Mouse (Mus musculus): ENCODE data around the gene Prlh. TPM values are rescaled to one million over a fixed set of nuclear protein-coding genes. Genes with fewer than 3 reads are reported as not detected.

The Prlh gene
- polyA plus RNA-seq, 1 experiment from 2014 or later: not detected

DNA sequence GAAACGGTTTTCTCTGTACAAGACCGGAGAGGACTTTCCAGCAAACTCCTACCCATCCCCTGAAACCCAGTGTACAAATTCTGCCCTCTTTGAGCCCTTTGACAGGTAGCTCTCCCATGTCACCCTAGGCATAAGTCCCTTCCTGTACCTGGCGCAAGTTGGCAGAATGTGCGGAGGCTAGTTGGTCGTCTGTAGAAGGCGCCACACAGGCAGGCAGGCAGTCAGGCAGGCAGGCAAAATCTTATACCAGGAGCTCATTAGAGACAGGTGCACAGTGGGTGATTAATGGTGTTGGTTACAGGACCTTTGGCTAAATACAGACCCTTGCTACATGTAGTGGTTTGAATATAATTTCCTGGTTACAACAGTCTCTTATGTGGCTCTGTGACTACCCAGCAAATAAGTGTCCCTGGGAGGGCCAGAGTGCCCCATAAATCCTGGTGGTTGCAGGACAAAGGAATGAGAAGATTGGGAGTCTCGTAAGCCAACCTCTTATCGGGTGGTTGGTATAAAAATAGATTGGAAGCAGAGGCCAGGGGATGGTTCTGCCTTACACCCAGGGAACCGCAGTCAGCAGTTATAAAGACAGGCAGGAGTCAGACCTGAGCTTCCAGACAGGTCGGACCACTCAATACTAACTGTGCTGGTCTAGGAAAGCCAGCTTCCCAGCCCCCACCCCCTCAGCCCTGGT is 47.1 kb downstream of the Prlh start:
- DNase-seq (no peak), ATAC-seq (ENCODE audit: insufficient read depth) (no peak)
- no peak for TF ChIP-seq CTCF (IDR thresholded peaks at IDR 0.05; ENCODE audit: low read depth)
- peak overlapping the region; percentile 78; the same call in 1 of the 2 replicates for H3K9ac ChIP-seq
- 62% methylated on average over 10 of the region's 10 CpGs for WGBS
- H3K4me1 ChIP-seq (ENCODE audit: insufficient read depth): peaks cover 3% of the 10 kb centered on the region; the same call in 1 of the 2 replicates
- H3K27me3 ChIP-seq (ENCODE audit: insufficient read depth, low read length): no peaks in the 10 kb centered on the region
- peak overlapping the region; percentile 75; the same call in 1 of the 2 replicates for H3K4me3 ChIP-seq (ENCODE audit: low read depth, low read length)
- H3K9me3 ChIP-seq (ENCODE audit: low read depth, low read length): no peaks in the 10 kb centered on the region
- no peak overlapping the region for H3K27ac ChIP-seq (ENCODE audit: low read depth)
- H3K4me2 ChIP-seq: peak overlapping the region; percentile 97
- no peaks in the 10 kb centered on the region for H3K36me3 ChIP-seq (ENCODE audit: insufficient read depth)

DNA sequence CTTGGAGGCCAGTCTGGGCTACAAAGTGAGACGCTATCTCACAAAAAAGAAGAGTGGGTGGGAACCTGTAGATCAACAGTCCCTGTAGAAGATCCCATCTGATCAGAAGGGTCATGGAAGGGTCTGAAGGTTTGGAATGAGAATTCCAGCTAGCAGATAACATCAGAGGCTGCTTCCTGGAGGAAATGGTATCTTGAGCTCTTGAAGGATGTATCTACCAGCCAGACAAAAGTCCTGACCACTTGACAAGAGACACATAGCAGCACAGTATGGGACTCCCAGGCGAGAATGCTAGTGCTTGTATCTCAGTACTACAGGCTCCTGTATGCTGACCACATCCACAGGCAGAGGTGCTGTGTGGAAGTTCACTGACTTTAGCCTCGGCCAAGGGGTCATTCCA is 48.2 kb downstream of the Prlh start:
- ATAC-seq (ENCODE audit: insufficient read depth) (no peak), DNase-seq (no peak)
- Histone ChIP-seq H3K9me3 (ENCODE audit: low read depth, low read length) (no peaks in the 10 kb centered on the region), H3K27ac (ENCODE audit: low read depth) (no peak overlapping the region; the same call in 1 of the 2 replicates), H3K36me3 (ENCODE audit: insufficient read depth) (no peaks in the 10 kb centered on the region), H3K4me2 (no peak overlapping the region), H3K4me1 (ENCODE audit: insufficient read depth) (peaks cover 3% of the 10 kb centered on the region; the same call in 1 of the 2 replicates), H3K27me3 (ENCODE audit: insufficient read depth, low read length) (no peaks in the 10 kb centered on the region), H3K9ac (no peak overlapping the region), H3K4me3 (ENCODE audit: low read depth, low read length) (no peak overlapping the region)
- no peak for TF ChIP-seq CTCF (IDR thresholded peaks at IDR 0.05; ENCODE audit: low read depth)
- WGBS: 84% methylated on average over 3 of the region's 3 CpGs

DNA sequence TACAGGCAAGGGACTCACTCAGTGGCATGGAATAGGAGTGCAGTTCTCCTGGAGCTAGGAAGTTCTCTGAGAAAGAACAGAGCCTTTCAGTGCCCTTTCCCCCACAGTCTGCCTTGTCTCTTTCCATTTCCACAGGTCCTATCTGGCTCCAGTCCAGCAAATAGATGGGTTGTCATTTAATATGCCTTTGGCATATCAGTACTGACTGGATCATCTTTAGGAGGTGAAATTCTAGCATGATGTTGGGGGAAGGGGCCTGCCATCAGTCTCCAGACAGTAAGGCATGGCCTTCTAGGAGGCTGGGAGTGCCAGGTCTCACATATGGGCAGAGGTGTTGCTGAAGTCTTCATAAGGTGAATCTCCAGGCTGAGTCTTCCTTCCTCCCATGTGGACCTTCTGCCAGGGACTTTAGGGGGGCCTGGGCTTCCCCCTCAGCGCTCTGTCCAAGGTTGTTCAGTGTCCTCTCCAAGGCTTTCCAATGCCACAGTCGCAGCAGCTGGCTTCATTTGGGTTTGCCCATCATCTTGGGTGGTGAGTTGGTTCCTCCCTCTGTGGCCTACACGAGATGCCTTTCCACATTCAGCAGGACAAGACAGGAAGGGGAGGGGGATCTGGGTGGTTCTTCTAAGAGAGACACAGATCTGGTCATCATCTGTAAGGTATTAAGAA is 49.1 kb downstream of the Prlh start:
- 70% methylated on average over 3 of the region's 3 CpGs for WGBS
- no peak for TF ChIP-seq CTCF (IDR thresholded peaks at IDR 0.05; ENCODE audit: low read depth)
- Histone ChIP-seq H3K9ac (no peak overlapping the region), H3K9me3 (ENCODE audit: low read depth, low read length) (no peaks in the 10 kb centered on the region), H3K27me3 (ENCODE audit: insufficient read depth, low read length) (no peaks in the 10 kb centered on the region), H3K4me1 (ENCODE audit: insufficient read depth) (peaks cover 3% of the 10 kb centered on the region; the same call in 1 of the 2 replicates), H3K4me3 (ENCODE audit: low read depth, low read length) (no peak overlapping the region), H3K4me2 (no peak overlapping the region), H3K36me3 (ENCODE audit: insufficient read depth) (no peaks in the 10 kb centered on the region), H3K27ac (ENCODE audit: low read depth) (no peak overlapping the region)
- DNase-seq (no peak), ATAC-seq (ENCODE audit: insufficient read depth) (no peak)

DNA sequence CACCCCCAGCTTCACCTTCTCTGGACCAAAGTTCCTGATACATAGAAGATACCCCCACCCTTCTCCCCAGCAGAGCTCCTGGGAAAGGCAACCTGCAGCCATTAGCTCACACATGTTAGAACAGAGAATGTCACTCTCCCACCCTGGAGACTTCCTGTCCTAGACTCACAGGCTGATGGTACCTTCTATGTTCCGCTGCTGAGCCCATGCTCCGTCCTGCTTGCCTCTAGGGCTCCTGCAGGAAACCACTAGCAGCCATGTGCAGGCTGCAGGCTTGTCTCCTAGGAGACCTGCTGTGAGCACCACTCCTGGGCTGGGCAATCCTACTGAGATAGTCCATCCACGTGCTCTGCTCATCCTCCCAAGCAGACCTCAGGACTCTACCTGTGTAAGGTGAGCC is 49.7 kb downstream of the Prlh start:
- ATAC-seq (ENCODE audit: insufficient read depth) (no peak), DNase-seq (no peak)
- Histone ChIP-seq H3K4me2 (no peak overlapping the region), H3K36me3 (ENCODE audit: insufficient read depth) (no peaks in the 10 kb centered on the region), H3K27ac (ENCODE audit: low read depth) (no peak overlapping the region), H3K4me3 (ENCODE audit: low read depth, low read length) (no peak overlapping the region), H3K27me3 (ENCODE audit: insufficient read depth, low read length) (no peaks in the 10 kb centered on the region), H3K4me1 (ENCODE audit: insufficient read depth) (peaks cover 3% of the 10 kb centered on the region; the same call in 1 of the 2 replicates), H3K9me3 (ENCODE audit: low read depth, low read length) (no peaks in the 10 kb centered on the region), H3K9ac (no peak overlapping the region)
- TF ChIP-seq CTCF (IDR thresholded peaks at IDR 0.05; ENCODE audit: low read depth): no peak
- 84% methylated on average over 3 of the region's 3 CpGs for WGBS

Other genes with a start within 250 kb of the Prlh start
- gene Col6a3, start 109.1 kb upstream of the Prlh start, polyA plus RNA-seq (2014; fragmentation: Nextera tagmentation; extraction: Ambion mirVana): 63.0 and 74.6 TPM in 2 replicates
- gene Mlph, start 38.0 kb upstream of the Prlh start, polyA plus RNA-seq (2014; fragmentation: Nextera tagmentation; extraction: Ambion mirVana): 0.39 and 0.42 TPM in 2 replicates
- gene Rab17, start 16.6 kb downstream of the Prlh start, polyA plus RNA-seq (2014; fragmentation: Nextera tagmentation; extraction: Ambion mirVana): 1.7 and 2.3 TPM in 2 replicates
- 47.1 and 49.4 TPM in 2 replicates for gene Lrrfip1, start 45.6 kb downstream of the Prlh start, polyA plus RNA-seq (2014; fragmentation: Nextera tagmentation; extraction: Ambion mirVana)
- gene Rbm44, start 192.0 kb downstream of the Prlh start, polyA plus RNA-seq (2014; fragmentation: Nextera tagmentation; extraction: Ambion mirVana): 1.2 and 2.2 TPM in 2 replicates
- gene Ramp1, start 226.7 kb downstream of the Prlh start, polyA plus RNA-seq (2014; fragmentation: Nextera tagmentation; extraction: Ambion mirVana): 5.0 and 7.4 TPM in 2 replicates

Measured in lung, embryonic 14.5 days (tissue).